Comparison of ENCODE assay signal across 20 mouse cellular contexts in genomic region chr3:143001952-143002351, GRCm38 (mm10).
A peak's percentile ranks its signal among the peaks of the same experiment; 100 is the strongest.
DNase-seq lines count a peak whose midpoint lies in the region; ATAC-seq and TF ChIP-seq lines count a peak whose summit lies in the region.
"Had no signal": no experiment of that assay in that cellular context is flagged by ENCODE, and none has a peak within 500 bp of the region (broad histone marks: within the 10 kb centered on the region; RNA-seq: fewer than 3 reads in every experiment).

No protein-coding gene starts in this region.

- no peak overlapping the region for H3K27ac ChIP-seq in kidney, embryonic 16.5 days (ENCODE audit: low read length)
- H3K27ac ChIP-seq in kidney, embryonic 14.5 days (ENCODE audit: low read depth, low read length), result no peak overlapping the region
- 0 out of 2 replicates have a peak overlapping the region, but pooled peaks have one; percentile 25 for H3K27ac ChIP-seq in lung, embryonic 16.5 days (ENCODE audit: low read length)
- H3K27ac ChIP-seq: embryonic facial prominence, embryonic 13.5 days; forebrain, embryonic 12.5 days; heart, embryonic 10.5 days; hindbrain, embryonic 12.5 days had no signal

- H3K36me3 ChIP-seq in kidney, embryonic 16.5 days (ENCODE audit: insufficient read depth, low read length), result no peaks in the 10 kb centered on the region
- H3K36me3 ChIP-seq in kidney, embryonic 14.5 days (ENCODE audit: control insufficient read depth, insufficient read depth, low read length), result no peaks in the 10 kb centered on the region
- H3K36me3 ChIP-seq in lung, embryonic 16.5 days (ENCODE audit: control insufficient read depth, insufficient read depth, low read length), result no peaks in the 10 kb centered on the region
- H3K36me3 ChIP-seq: embryonic facial prominence, embryonic 13.5 days; forebrain, embryonic 12.5 days; heart, embryonic 10.5 days; hindbrain, embryonic 12.5 days had no signal

- no peak overlapping the region for H3K9ac ChIP-seq in kidney, embryonic 16.5 days (replicated peaks; ENCODE audit: low read length)
- no peak overlapping the region for H3K9ac ChIP-seq in kidney, embryonic 14.5 days (ENCODE audit: low read depth, low read length)
- no peak overlapping the region for H3K9ac ChIP-seq in lung, embryonic 16.5 days (ENCODE audit: low read length)
- H3K9ac ChIP-seq: embryonic facial prominence, embryonic 13.5 days; forebrain, embryonic 12.5 days; hindbrain, embryonic 12.5 days had no signal

- no peaks in the 10 kb centered on the region for H3K4me1 ChIP-seq in kidney, embryonic 16.5 days (ENCODE audit: insufficient read depth, low read length)
- no peaks in the 10 kb centered on the region for H3K4me1 ChIP-seq in kidney, embryonic 14.5 days (ENCODE audit: control insufficient read depth, insufficient read depth, low read length)
- no peaks in the 10 kb centered on the region for H3K4me1 ChIP-seq in lung, embryonic 16.5 days (replicated peaks; ENCODE audit: control insufficient read depth, insufficient read depth, low read length)
- H3K4me1 ChIP-seq in lung, adult 2 months (ENCODE audit: control insufficient read depth, insufficient read depth, low read length), result no peaks in the 10 kb centered on the region
- H3K4me1 ChIP-seq: embryonic facial prominence, embryonic 13.5 days; forebrain, embryonic 12.5 days; hindbrain, embryonic 12.5 days had no signal

- no peaks in the 10 kb centered on the region for H3K9me3 ChIP-seq in kidney, embryonic 16.5 days (ENCODE audit: low read length)
- H3K9me3 ChIP-seq in kidney, embryonic 14.5 days (ENCODE audit: control insufficient read depth, low read length), result no peaks in the 10 kb centered on the region
- no peaks in the 10 kb centered on the region for H3K9me3 ChIP-seq in lung, embryonic 16.5 days (ENCODE audit: control insufficient read depth, low read length)
- H3K9me3 ChIP-seq: embryonic facial prominence, embryonic 13.5 days; forebrain, embryonic 12.5 days; heart, embryonic 10.5 days; hindbrain, embryonic 12.5 days had no signal

- no peak overlapping the region for H3K4me2 ChIP-seq in kidney, embryonic 16.5 days (replicated peaks; ENCODE audit: low read depth, low read length)
- no peak overlapping the region for H3K4me2 ChIP-seq in kidney, embryonic 14.5 days (replicated peaks; ENCODE audit: low read depth, low read length)
- no peak overlapping the region for H3K4me2 ChIP-seq in lung, embryonic 16.5 days (ENCODE audit: low read depth, low read length)
- H3K4me2 ChIP-seq: embryonic facial prominence, embryonic 13.5 days; forebrain, embryonic 12.5 days; hindbrain, embryonic 12.5 days had no signal

- peak; percentile 6 for DNase-seq in kidney, adult 18-20 months
- DNase-seq in kidney, postnatal 14 days, result peak; percentile 5
- DNase-seq in lung, adult 2 months, result no peak
- DNase-seq in lung, postnatal 25 days (ENCODE audit: low spot score), result peak; percentile 17
- no peak for DNase-seq in left cerebral cortex, adult 18-20 months (ENCODE audit: low spot score in 2 of 2)
- DNase-seq: adrenal gland, adult 8-10 months; adrenal gland, postnatal 36 days; cerebellum, adult 8-10 months; cerebellum, postnatal 14 days; gastrocnemius, postnatal 10 days; heart, adult 18-20 months; heart, postnatal 4 days had no signal

- no peak for ATAC-seq in kidney, embryonic 16.5 days (ENCODE audit: low FRiP score, low TSS enrichment)
- ATAC-seq in kidney, embryonic 14.5 days (ENCODE audit: low FRiP score, low TSS enrichment), result no peak
- peak; percentile 45; the same call in 1 of the 2 replicates for ATAC-seq in lung, embryonic 16.5 days (ENCODE audit: low read depth)
- ATAC-seq: forebrain, embryonic 16.5 days had no signal

- TF ChIP-seq CTCF in lung, adult 2 months (IDR thresholded peaks at IDR 0.05; ENCODE audit: insufficient read depth, low read length), result no peak

- H3K27me3 ChIP-seq in kidney, embryonic 16.5 days (ENCODE audit: insufficient read depth, low read length), result no peaks in the 10 kb centered on the region
- no peaks in the 10 kb centered on the region for H3K27me3 ChIP-seq in kidney, embryonic 14.5 days (ENCODE audit: control insufficient read depth, insufficient read depth, low read length)
- no peaks in the 10 kb centered on the region for H3K27me3 ChIP-seq in lung, embryonic 16.5 days (ENCODE audit: control insufficient read depth, insufficient read depth, low read depth, low read length)
- H3K27me3 ChIP-seq: embryonic facial prominence, embryonic 13.5 days; forebrain, embryonic 12.5 days; hindbrain, embryonic 12.5 days had no signal

- H3K4me3 ChIP-seq in kidney, embryonic 16.5 days (ENCODE audit: low read length), result no peak overlapping the region
- H3K4me3 ChIP-seq in kidney, embryonic 14.5 days (ENCODE audit: low read length), result no peak overlapping the region
- no peak overlapping the region for H3K4me3 ChIP-seq in lung, embryonic 16.5 days (ENCODE audit: low read length)
- no peak overlapping the region for H3K4me3 ChIP-seq in lung, adult 2 months (replicated peaks; ENCODE audit: extremely low read depth, low read depth, low read length)
- H3K4me3 ChIP-seq: embryonic facial prominence, embryonic 13.5 days; forebrain, embryonic 12.5 days; heart, embryonic 10.5 days; hindbrain, embryonic 12.5 days had no signal

- 79% methylated on average over 5 of the region's 5 CpGs for WGBS in kidney, embryonic 16.5 days
- WGBS in kidney, embryonic 14.5 days, result 77% methylated on average over 5 of the region's 5 CpGs
- 52% methylated on average over 5 of the region's 5 CpGs for WGBS in lung, embryonic 16.5 days
- 54% methylated on average over 5 of the region's 5 CpGs for WGBS in lung, adult 2 months

- no peak for TF ChIP-seq POLR2A in lung, adult 2 months (IDR thresholded peaks at IDR 0.05; ENCODE audit: borderline replicate concordance, extremely low read depth, low read depth, low read length)

Comparison
In these comparisons a context has a peak if more than half of its experiments do, and no peak if none do; other contexts are left out.
1. DNase-seq: peak in kidney, adult 18-20 months (single experiment), kidney, postnatal 14 days (single experiment) and lung, postnatal 25 days (single experiment); none in lung, adult 2 months (single experiment) and left cerebral cortex, adult 18-20 months (0 of 2).